Mouse (Mus musculus): ENCODE results near the gene Vps45. TPM values are rescaled to one million over a fixed set of nuclear protein-coding genes. Genes with fewer than 3 reads are reported as not detected.
"Not testable (repeated sequence)": the region's sequence is repeated elsewhere in the genome, so short reads cannot be mapped to it uniquely, and the experiment has no call there.

Vps45 gene
- polyA plus RNA-seq, 1 experiment from 2014 or later, result 39.5 TPM

- H3K27me3 ChIP-seq, result no peaks in the 10 kb centered on the region
- no peaks in the 10 kb centered on the region for H3K9me3 ChIP-seq
- ATAC-seq (ENCODE audit: low FRiP score, low read depth), result 0 out of 2 replicates have a peak, but pooled peaks have one; percentile 32
- WGBS, result 48% methylated on average over 2 of the region's 2 CpGs
- no peak overlapping the region for H3K4me3 ChIP-seq
- no peak overlapping the region for H3K9ac ChIP-seq
- H3K4me2 ChIP-seq (replicated peaks), result no peak overlapping the region
- H3K36me3 ChIP-seq, result peaks cover 16% of the 10 kb centered on the region
- H3K4me1 ChIP-seq, result peaks cover 6% of the 10 kb centered on the region; the same call in 1 of the 2 replicates
- H3K27ac ChIP-seq, result no peak overlapping the region
Observed at GRCm38 (mm10) chr3:96051839-96052238, 6.4 kb downstream of the Vps45 start.

DNA sequence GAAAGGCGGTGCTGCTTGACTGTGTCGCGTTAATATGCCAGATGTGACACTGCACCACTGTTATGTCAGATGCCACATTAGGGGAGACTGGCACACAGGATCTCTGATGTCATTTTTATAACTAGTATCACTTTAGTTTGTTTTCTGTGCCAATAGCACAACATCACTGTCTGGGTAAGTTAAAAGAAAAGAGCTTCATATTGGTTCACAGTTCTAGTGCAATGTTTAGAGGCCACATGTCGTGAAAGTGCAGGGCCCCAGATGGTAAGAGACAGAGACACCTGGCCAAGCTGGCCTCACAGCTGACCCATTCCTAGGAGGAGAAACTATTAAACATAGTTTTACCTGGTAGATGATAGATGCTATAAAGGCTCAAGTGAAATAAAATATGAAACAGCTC, 7.1 kb downstream of the Vps45 start:
- H3K9ac ChIP-seq, result no peak overlapping the region
- H3K4me2 ChIP-seq (replicated peaks), result no peak overlapping the region
- H3K27me3 ChIP-seq, result no peaks in the 10 kb centered on the region
- 84% methylated on average over 4 of the region's 4 CpGs for WGBS
- no peak overlapping the region for H3K4me3 ChIP-seq
- peaks cover 21% of the 10 kb centered on the region for H3K36me3 ChIP-seq
- no peak overlapping the region for H3K27ac ChIP-seq
- ATAC-seq (ENCODE audit: low FRiP score, low read depth), result no peak
- no peaks in the 10 kb centered on the region for H3K4me1 ChIP-seq
- H3K9me3 ChIP-seq, result no peaks in the 10 kb centered on the region

DNA sequence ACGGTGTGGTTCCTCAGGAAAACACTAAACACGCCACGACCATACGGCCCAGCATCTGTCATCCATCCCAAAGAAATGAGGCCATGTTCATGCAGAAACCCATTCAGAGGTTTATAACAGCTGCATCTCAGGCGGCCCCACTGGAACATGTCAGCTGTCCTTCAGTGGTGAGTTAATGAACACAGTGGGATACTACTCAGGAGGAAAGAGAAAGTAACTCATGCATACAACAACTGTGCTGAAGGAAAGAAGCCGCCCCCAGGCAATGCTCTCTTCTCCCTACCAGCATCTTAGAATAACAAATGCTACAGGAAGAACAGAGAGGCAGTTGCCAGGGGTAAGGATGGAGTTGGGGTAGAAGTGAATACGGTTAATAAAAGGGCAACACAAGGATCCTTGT, 7.5 kb downstream of the Vps45 start:
- Histone ChIP-seq H3K4me1 (no peaks in the 10 kb centered on the region), H3K27ac (no peak overlapping the region), H3K4me2 (replicated peaks) (no peak overlapping the region), H3K27me3 (no peaks in the 10 kb centered on the region), H3K9me3 (no peaks in the 10 kb centered on the region), H3K4me3 (no peak overlapping the region), H3K36me3 (peaks cover 25% of the 10 kb centered on the region), H3K9ac (no peak overlapping the region)
- WGBS, result 80% methylated on average over 7 of the region's 7 CpGs
- ATAC-seq (ENCODE audit: low FRiP score, low read depth), result no peak

GRCm38 (mm10) chr3:96044559-96044958, 13.7 kb downstream of the Vps45 start:
- H3K4me2 ChIP-seq (replicated peaks); H3K27ac ChIP-seq; H3K4me3 ChIP-seq; ATAC-seq (ENCODE audit: low FRiP score, low read depth); H3K9me3 ChIP-seq; H3K4me1 ChIP-seq; H3K27me3 ChIP-seq; H3K9ac ChIP-seq: not testable (repeated sequence)
- peaks cover 22% of the 10 kb centered on the region for H3K36me3 ChIP-seq
- 82% methylated on average over 3 of the region's 3 CpGs for WGBS

GRCm38 (mm10) chr3:96043104-96043503, 15.2 kb downstream of the Vps45 start:
- no peak for ATAC-seq (ENCODE audit: low FRiP score, low read depth)
- WGBS, result 85% methylated on average over 1 of the region's 1 CpGs
- H3K4me1 ChIP-seq, result no peaks in the 10 kb centered on the region

GRCm38 (mm10) chr3:96041079-96041478, 17.2 kb downstream of the Vps45 start:
- ATAC-seq (ENCODE audit: low FRiP score, low read depth), result no peak
- Histone ChIP-seq H3K4me3 (no peak overlapping the region), H3K9me3 (no peaks in the 10 kb centered on the region), H3K4me1 (no peaks in the 10 kb centered on the region), H3K36me3 (peaks cover 16% of the 10 kb centered on the region), H3K4me2 (replicated peaks) (no peak overlapping the region), H3K9ac (no peak overlapping the region), H3K27me3 (no peaks in the 10 kb centered on the region), H3K27ac (no peak overlapping the region)
- WGBS, result 93% methylated on average over 6 of the region's 6 CpGs

More at GRCm38 (mm10) chr3:96043104-96043503, 15.2 kb downstream of the Vps45 start:
- no peak overlapping the region for H3K4me2 ChIP-seq (replicated peaks)
- no peak overlapping the region for H3K27ac ChIP-seq
- no peak overlapping the region for H3K9ac ChIP-seq
- H3K27me3 ChIP-seq, result no peaks in the 10 kb centered on the region
- H3K9me3 ChIP-seq, result no peaks in the 10 kb centered on the region
- no peak overlapping the region for H3K4me3 ChIP-seq
- peaks cover 22% of the 10 kb centered on the region for H3K36me3 ChIP-seq

DNA sequence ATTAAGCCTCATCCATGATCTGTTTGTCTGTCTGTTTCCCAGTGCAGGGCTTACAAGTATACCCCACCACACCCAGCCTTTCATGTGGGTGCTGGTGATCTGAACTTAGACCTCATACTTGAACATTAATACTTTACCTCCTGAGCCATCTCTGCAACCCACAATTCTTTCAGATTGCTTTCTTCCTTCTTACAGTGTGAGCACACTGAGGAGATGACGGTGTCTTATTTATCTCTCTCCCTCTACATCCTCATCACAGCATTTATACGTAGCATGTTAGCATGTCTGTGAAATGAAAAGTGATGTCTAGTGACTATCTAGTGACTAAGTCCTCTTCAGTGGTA, 17.6 kb downstream of the Vps45 start:
- Histone ChIP-seq H3K36me3 (peaks cover 14% of the 10 kb centered on the region), H3K9me3 (no peaks in the 10 kb centered on the region), H3K27me3 (no peaks in the 10 kb centered on the region), H3K4me3 (no peak overlapping the region), H3K4me2 (replicated peaks) (no peak overlapping the region), H3K9ac (no peak overlapping the region), H3K27ac (no peak overlapping the region), H3K4me1 (no peaks in the 10 kb centered on the region)
- 93% methylated on average over 2 of the region's 2 CpGs for WGBS
- ATAC-seq (ENCODE audit: low FRiP score, low read depth), result no peak

DNA sequence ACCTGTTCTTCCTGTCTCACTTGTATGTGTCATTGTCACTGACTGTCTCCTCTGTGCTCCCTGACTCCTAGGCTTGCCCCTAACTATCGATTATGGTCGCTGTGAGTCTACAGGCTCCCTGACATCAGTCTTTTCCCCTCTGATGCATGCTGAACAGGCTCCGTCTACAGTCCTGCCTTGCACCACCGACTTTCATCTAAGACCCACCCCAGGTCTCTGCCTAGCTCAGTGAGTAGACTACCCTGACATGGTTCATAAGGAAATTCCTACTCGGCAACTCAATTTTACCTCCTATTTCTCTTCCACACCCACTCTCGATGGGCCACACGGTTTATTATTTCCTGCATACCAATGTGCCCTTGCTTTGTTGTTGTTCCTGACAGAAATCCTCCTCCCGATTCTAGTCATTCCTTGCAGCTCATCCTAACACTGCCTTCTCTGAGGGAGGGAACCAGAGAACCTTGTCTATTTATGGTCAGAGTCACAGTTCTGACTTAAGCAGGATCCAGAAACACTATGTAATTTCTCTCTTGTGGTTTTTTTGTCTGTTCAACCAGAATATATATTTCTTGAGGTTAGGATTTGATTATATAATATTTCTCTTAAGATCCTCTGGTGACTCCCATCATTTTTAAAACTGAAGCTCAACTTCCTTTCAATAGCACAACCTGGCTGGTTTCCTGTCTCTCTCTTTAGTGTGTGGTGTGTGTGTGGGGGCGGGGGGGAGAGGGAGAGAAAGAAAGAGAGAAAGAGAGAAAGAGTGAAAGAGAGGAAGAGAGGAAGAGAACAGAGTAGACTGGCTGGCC, 18.2 kb downstream of the Vps45 start:
- Histone ChIP-seq H3K27me3 (no peaks in the 10 kb centered on the region), H3K4me3 (no peak overlapping the region), H3K27ac (no peak overlapping the region), H3K4me1 (no peaks in the 10 kb centered on the region), H3K9me3 (no peaks in the 10 kb centered on the region), H3K36me3 (peaks cover 12% of the 10 kb centered on the region), H3K4me2 (replicated peaks) (no peak overlapping the region), H3K9ac (no peak overlapping the region)
- no peak for ATAC-seq (ENCODE audit: low FRiP score, low read depth)
- 75% methylated on average over 9 of the region's 9 CpGs for WGBS

DNA sequence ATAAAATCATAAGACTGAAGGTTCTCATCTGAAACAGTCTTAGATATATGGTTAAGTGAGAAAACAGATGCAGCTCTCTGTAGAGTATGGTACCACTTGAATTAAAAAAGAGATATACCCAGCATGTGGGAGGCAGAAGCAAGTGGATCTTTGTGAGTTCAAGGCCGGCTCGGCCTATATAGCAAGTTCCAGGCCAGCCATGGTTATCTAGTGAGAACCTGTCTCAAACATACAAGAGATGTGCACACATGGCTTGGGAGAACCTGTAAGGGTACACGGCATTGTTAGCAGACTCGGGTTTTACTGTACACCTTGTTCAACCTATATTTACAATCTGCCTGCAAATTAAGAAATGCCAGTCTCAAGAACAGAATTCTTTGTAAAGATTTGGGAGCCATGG, 19.4 kb downstream of the Vps45 start:
- H3K36me3 ChIP-seq, result peaks cover 12% of the 10 kb centered on the region
- H3K4me1 ChIP-seq, result no peaks in the 10 kb centered on the region
- H3K27ac ChIP-seq, result no peak overlapping the region
- no peak overlapping the region for H3K4me2 ChIP-seq (replicated peaks)
- WGBS, result 92% methylated on average over 4 of the region's 4 CpGs
- ATAC-seq (ENCODE audit: low FRiP score, low read depth), result no peak
- H3K27me3 ChIP-seq, result no peaks in the 10 kb centered on the region
- H3K9me3 ChIP-seq, result no peaks in the 10 kb centered on the region
- H3K9ac ChIP-seq, result no peak overlapping the region
- no peak overlapping the region for H3K4me3 ChIP-seq

DNA sequence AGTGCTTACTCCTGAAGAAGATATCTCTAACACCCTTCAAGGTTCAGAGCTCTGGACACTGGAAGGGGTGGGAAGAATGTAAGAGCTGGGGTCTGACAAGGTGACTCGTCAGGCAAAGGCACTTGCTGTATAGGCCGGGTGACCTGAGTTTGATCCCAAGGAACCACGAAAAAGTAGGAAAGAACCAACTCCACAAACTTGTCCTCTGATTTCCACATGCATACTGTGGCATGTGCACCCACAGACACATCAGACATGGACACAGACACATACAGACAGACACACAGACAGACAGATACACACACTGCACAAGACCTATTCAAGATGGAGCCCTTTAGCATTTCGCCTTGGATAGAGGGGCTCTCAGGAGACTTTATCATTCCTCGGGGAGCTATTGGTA, 20.1 kb downstream of the Vps45 start:
- 83% methylated on average over 5 of the region's 5 CpGs for WGBS
- no peak overlapping the region for H3K9ac ChIP-seq
- H3K27me3 ChIP-seq, result no peaks in the 10 kb centered on the region
- peaks cover 15% of the 10 kb centered on the region for H3K36me3 ChIP-seq
- no peak overlapping the region for H3K27ac ChIP-seq
- ATAC-seq (ENCODE audit: low FRiP score, low read depth), result no peak
- H3K4me1 ChIP-seq, result no peaks in the 10 kb centered on the region
- no peak overlapping the region for H3K4me2 ChIP-seq (replicated peaks)
- no peaks in the 10 kb centered on the region for H3K9me3 ChIP-seq
- H3K4me3 ChIP-seq, result no peak overlapping the region

- no peak for ATAC-seq (ENCODE audit: low FRiP score, low read depth)
- no peak overlapping the region for H3K27ac ChIP-seq
- H3K9ac ChIP-seq, result no peak overlapping the region
- 86% methylated on average over 6 of the region's 6 CpGs for WGBS
- H3K9me3 ChIP-seq, result no peaks in the 10 kb centered on the region
- H3K27me3 ChIP-seq, result no peaks in the 10 kb centered on the region
- no peaks in the 10 kb centered on the region for H3K4me1 ChIP-seq
- H3K4me2 ChIP-seq (replicated peaks), result no peak overlapping the region
- peaks cover 19% of the 10 kb centered on the region for H3K36me3 ChIP-seq
- no peak overlapping the region for H3K4me3 ChIP-seq
Observed at GRCm38 (mm10) chr3:96036796-96037195, 21.5 kb downstream of the Vps45 start.

- H3K4me3 ChIP-seq, result no peak overlapping the region
- ATAC-seq (ENCODE audit: low FRiP score, low read depth), result peak; percentile 59; the same call in 1 of the 2 replicates
- H3K4me1 ChIP-seq, result no peaks in the 10 kb centered on the region
- H3K27ac ChIP-seq, result no peak overlapping the region
- WGBS, result 72% methylated on average over 4 of the region's 4 CpGs
- no peak overlapping the region for H3K4me2 ChIP-seq (replicated peaks)
- H3K9ac ChIP-seq, result no peak overlapping the region
- H3K36me3 ChIP-seq, result peaks cover 21% of the 10 kb centered on the region
- no peaks in the 10 kb centered on the region for H3K27me3 ChIP-seq
- H3K9me3 ChIP-seq, result no peaks in the 10 kb centered on the region
Observed at GRCm38 (mm10) chr3:96033046-96033445, 25.2 kb downstream of the Vps45 start.

GRCm38 (mm10) chr3:96032652-96033017, 25.6 kb downstream of the Vps45 start:
- H3K36me3 ChIP-seq, result peaks cover 21% of the 10 kb centered on the region
- no peaks in the 10 kb centered on the region for H3K4me1 ChIP-seq
- H3K27ac ChIP-seq, result no peak overlapping the region
- no peaks in the 10 kb centered on the region for H3K27me3 ChIP-seq
- H3K4me2 ChIP-seq (replicated peaks), result no peak overlapping the region
- H3K4me3 ChIP-seq, result no peak overlapping the region
- H3K9me3 ChIP-seq, result no peaks in the 10 kb centered on the region
- no peak overlapping the region for H3K9ac ChIP-seq
- ATAC-seq (ENCODE audit: low FRiP score, low read depth), result no peak
- WGBS, result 72% methylated on average over 6 of the region's 6 CpGs

Data from limb, embryonic 13.5 days (tissue).